Mouse (Mus musculus) urinary bladder, adult 18-20 months (tissue): Measurements from ENCODE around the gene Sigirr.

ENCODE experiments used
- DNase-seq, 2 experiments: peaks; one replicate each; pipeline ENCODE4 v3.0.0; 2022; ENCODE audit warnings: low spot score in 2 of 2, mixed read lengths in 2 of 2

Gene Sigirr

GRCm38 (mm10) chr7:141060426-141061242 is 39.7 kb downstream of the Sigirr start, which contains the start of gene B4galnt4:
Gene B4galnt4, plus strand, starts transcription at chr7:141061104.
- DNase-seq = peak; percentile 46 to 58

GRCm38 (mm10) chr7:141059929-141060328 is 40.4 kb downstream of the Sigirr start:
- no peak for DNase-seq

GRCm38 (mm10) chr7:141058601-141059341 is 41.6 kb downstream of the Sigirr start:
- DNase-seq = no peak

- no peak for DNase-seq
These were observed 42.8 kb downstream of the Sigirr start for GRCm38 (mm10) chr7:141057541-141057940.

- no peak for DNase-seq
These were observed 43.4 kb downstream of the Sigirr start for GRCm38 (mm10) chr7:141056976-141057375.

GRCm38 (mm10) chr7:141055785-141056184 is 44.6 kb downstream of the Sigirr start:
- no peak for DNase-seq

GRCm38 (mm10) chr7:141052421-141052820 is 48.0 kb downstream of the Sigirr start:
- no peak for DNase-seq

GRCm38 (mm10) chr7:141052016-141052415 is 48.4 kb downstream of the Sigirr start:
- no peak for DNase-seq

- DNase-seq = no peak
These were observed 49.2 kb downstream of the Sigirr start for GRCm38 (mm10) chr7:141051060-141051685.

- no peak for DNase-seq
These were observed 51.0 kb downstream of the Sigirr start for GRCm38 (mm10) chr7:141049326-141049725.

- DNase-seq = peak; percentile 83 to 88
These were observed 51.9 kb downstream of the Sigirr start for GRCm38 (mm10) chr7:141048226-141049218.

- peak in 1 of 2 experiments; percentile 81 for DNase-seq
These were observed 52.7 kb downstream of the Sigirr start for GRCm38 (mm10) chr7:141047581-141048225.

GRCm38 (mm10) chr7:141046931-141047580 is 53.3 kb downstream of the Sigirr start:
- DNase-seq = no peak

- DNase-seq = peak in 1 of 2 experiments; percentile 33
These were observed 57.8 kb downstream of the Sigirr start for GRCm38 (mm10) chr7:141042539-141042938.

GRCm38 (mm10) chr7:141041661-141042060 is 58.7 kb downstream of the Sigirr start:
- peak; percentile 51 to 77 for DNase-seq
